Mouse (Mus musculus) left cerebral cortex, postnatal 14 days (tissue): ENCODE measurements around the gene Ank3. TPM values are rescaled to one million over a fixed set of nuclear protein-coding genes. Genes with fewer than 3 reads are reported as not detected.

Experiments
- DNase-seq, 2 experiments: peaks; one replicate each; pipeline ENCODE4 v3.0.0; 2021 to 2022; ENCODE audit warnings: low spot score in 2 of 2, mixed read lengths in 1 of 2
- intact Hi-C: fragments of 180-260 bp; cut with DNase I; formaldehyde crosslinking; loops from one replicate; pipeline ENCODE4 v1.15.1; 2025
- total RNA-seq, 2 experiments: library from RNA; stranded (reverse); gene quantifications; 2 replicates each; pipeline ENCODE4 v1.2.3; 2021

The Ank3 gene
- total RNA-seq, 2 experiments from 2014 or later = 533 to 540 TPM

- DNase-seq = no peak
- intact Hi-C loops = no loop called here
Observed at GRCm38 (mm10) chr10:69671505-69671904, 272.9 kb downstream of the Ank3 start.

DNA sequence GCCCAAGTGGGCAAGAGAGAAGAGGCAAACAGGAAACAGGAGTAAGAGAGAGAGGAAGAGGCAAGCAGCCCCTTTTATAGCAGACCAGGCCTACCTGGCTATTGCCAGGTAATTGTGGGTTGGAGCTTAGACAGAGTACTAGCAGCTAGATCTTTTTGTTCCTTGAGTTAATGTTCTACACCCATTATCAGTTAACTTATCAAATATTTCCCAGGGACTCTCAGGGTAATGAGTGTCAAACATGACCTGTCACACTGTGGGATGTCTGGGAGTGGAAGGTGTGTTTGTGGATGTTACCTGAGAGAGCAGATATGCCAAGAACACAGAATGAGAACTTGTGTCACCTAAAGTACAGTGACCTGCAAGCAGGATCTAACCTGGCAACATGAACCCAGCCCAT lies 274.0 kb downstream of the Ank3 start:
- no peak for DNase-seq
- intact Hi-C loops = no loop called here

DNA sequence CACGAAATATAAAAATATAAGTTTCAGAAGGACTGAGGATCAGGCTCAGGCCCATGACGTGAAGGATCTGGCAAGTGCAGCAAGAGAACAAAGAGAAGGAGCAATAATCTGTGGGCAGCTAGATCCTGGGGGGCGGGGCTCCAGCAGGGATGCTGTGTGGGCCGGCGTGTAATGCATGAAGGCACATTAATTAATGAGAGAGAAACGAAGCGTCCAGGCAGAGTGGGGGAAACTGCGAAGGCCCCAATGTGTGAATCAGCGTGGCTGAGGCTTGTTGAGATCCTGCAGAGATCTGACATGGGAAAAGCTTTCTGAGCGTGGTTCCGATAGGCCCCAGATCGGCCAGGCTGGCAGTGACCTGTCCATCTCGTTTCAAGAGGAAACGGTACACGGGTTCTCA lies 279.7 kb downstream of the Ank3 start:
- no peak for DNase-seq
- intact Hi-C loops = no loop called here

GRCm38 (mm10) chr10:69686336-69686735 lies 287.8 kb downstream of the Ank3 start:
- intact Hi-C loops = no loop called here
- no peak for DNase-seq

DNA sequence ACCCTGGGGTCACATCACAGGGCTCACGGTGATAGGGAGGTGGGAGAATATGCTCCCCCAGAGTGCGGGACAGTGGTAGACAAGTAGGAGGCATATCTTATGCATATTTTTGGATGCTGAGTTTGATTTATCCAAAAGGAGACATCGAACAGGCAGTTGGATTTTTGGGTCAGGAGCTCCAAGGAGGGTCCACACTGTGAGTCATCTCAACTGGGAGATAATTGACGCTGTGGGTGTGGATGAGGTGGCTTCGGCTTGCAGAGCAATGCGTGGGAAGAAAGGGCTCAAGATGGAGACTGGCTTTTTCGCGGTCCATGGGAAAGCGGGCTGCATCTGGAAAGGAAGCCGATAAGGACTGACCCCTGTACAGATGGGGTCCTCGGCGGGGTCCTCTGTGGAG lies 290.5 kb downstream of the Ank3 start:
- intact Hi-C loops = no loop called here
- DNase-seq = no peak

DNA sequence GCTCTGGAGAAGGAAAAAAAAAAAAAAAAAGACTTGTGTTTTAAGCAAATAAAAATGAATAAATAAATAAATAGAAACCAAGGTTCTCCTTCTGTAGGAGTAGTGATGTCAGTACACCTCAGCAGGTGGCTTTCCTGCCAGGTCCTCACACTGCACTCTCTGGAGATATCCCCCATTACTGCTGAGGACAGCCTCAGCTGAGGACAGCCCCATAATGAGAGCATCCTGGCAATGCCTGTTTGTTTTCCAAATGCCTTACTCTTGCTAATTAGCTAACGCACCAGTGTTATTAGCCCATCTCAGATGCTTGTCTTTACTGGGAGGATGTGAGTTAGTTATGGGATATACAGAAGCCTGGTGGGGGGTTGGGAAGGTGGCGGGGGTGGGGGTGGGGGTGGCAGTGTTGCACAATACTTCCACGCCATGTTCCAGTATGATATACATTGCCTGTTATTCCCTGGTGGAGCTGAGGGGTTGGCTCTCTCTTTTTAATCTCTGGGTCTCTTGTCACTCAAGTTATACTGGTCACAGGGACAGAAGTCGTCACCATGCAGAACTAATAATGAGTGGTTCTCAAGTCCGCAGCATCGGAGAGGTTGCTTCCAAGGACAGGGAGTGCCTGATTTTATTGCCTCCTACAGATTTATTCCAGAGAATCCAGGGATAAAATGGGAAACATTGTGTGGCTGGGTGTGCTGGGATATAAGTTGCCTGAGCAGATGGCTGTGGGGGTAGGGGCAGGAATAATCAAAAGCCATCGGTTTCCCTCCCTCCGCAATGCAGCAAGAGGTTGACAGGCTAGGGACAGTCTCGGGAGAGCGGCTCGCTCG lies 291.8 kb downstream of the Ank3 start:
- intact Hi-C loops = no loop called here
- DNase-seq = peak; percentile 69 to 72

DNA sequence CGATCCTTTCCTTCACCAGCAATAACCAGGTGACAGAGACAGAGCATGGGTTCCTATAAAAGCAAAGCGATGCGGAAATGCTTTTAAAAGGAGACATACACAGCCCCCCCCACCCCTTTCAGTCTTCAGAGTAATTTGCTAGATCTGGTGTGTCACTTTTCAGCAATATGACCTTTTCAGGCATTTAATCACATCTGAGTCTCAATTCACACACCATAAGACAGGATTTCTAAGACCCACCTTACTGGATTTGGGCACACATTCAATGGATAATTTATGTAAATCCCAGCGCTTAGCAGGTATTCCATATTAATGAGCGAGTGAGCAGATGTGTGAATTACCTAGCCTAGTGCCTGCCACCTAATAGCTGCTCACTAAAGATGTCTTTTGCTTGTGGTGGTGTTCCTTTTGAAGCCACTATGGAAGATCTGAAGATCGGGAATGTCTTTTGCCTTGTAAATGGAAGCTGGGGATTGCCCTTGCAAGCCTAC lies 292.4 kb downstream of the Ank3 start:
- intact Hi-C loops = no loop called here
- no peak for DNase-seq

DNA sequence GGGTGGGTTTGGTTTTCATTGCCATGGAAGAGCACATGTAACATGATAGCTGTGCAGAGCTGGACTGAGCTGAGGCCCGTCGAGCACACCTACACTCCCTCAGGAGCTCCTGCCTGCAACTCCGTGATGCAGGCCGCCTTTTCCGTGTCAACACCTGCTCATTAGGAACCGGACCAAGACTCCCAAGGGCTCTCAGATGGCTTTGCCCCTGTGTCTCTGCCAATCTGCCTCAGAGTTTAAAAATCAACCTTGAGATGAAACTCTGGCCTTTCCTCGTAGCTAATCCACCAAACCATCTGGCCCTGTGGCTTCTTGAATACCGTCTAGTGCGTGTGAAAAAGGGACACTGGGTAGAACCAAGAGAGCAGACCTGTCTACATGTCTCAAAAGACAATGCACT lies 297.4 kb downstream of the Ank3 start:
- no peak for DNase-seq
- intact Hi-C loops = no loop called here

DNA sequence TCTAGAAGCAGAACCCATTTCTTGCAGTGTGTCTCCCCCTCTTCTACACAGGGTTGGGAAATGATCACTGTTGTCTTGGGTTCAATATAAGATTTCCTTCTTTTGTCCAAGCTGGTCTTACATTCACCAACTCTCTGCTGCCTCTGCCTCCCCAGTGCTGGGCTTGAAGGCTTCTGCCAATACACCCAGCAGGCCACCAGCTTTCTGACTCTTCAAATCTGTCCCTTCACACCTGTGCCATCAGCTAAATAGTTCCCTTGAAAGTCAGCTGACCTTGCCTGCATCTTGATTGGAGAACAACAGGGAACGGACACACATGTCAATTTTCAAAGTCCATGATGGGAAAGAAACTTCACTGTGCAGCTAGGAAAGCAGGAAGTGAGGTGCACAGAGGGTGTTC lies 300.1 kb downstream of the Ank3 start:
- no peak for DNase-seq
- intact Hi-C loops = no loop called here

- no peak for DNase-seq
- intact Hi-C loops = no loop called here
Observed at GRCm38 (mm10) chr10:69701226-69701625, 302.7 kb downstream of the Ank3 start.

DNA sequence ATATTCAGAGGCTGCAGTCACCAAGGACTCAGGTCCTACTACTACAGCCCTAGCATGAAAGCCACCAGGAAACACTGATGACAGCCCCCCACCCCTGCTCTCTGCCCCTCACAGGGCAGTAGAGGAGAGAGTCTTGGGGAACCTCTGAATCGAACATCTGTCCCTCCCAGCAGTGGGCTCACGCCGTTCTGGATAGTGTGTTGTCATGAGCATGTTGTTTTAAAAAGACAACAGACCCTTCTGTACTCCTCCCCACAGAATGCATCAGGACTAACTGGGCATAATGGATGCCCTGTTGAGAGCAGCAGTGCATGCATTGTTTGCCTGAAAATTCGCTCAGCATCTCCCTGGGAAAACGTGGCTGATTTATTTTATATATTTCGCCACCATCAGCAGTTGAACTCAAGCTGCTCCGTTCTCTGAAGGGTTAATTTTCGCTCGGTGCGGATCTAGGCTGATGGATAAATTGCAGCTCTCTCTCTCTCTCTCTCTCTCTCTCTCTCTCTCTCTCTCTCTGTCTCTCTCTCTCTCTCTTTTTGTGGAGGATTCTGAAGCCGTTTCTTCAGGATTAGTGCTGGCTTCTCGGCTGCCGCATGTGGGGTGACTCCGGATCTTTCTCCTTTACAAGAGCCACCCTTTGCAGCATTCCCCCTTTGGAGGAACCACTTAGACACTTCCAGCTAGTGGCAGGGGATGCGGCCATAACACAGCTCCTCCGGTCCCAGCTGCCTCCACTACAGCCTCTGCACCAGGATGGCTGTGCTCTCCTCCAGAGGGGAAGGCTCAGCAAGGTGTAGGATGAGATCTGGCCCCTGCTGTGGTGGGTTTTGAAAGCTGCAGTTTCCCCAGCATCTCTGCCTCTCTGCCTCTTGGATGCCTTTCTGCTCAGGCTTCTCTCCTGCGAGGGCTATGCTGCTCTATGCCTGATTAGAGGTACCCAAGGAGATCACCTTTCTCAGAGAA lies 307.5 kb downstream of the Ank3 start:
- peak in 1 of 2 experiments; percentile 49 for DNase-seq
- intact Hi-C loops = no loop called here

DNA sequence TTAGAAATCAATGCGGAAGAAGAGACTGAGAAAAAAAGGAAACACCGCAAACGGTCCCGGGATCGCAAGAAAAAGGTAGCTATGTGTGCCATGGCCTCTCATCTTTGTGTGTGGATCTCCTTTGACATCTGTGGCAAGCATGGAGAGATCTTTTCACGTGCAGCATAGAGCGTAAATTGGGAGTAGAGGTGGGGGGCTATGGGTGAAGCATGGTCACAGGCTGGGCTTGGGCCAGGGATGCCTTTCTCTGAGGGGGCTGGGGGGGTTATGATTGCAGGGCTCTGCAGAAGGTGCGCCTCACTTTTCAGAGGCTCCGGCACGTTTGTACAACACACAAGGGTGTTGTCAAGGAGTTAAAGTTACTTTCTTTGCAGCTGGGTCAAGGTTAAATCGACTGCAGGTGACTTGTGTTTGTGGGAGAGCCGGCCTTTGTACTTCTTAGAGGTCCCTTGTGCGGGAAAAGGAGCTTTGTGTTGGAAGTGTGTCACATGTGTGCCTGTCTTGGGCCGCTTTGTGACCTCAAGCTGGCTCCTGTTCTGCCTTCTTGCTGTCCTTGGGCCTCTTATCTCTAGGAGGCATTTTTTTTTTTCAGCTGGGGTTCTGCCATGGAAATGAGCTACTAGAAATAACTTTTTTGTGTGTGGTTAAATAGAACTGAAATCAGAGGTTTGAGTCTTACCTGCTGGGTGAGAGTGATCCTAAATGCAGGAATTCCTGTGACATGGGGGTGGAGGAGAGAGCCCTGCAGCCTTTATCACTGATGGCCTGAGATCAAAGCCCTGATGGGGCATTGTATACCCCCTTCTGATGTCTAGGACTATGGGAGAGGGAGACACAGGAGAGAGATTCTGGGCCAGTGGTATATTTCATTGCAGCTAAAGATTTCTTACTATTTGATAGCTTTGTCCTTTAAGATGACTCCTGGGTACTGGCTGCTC lies 308.5 kb downstream of the Ank3 start:
- no peak for DNase-seq
- intact Hi-C loops = no loop called here

- intact Hi-C loops = no loop called here
Observed at GRCm38 (mm10) chr10:69707844-69708550, 309.4 kb downstream of the Ank3 start.

DNA sequence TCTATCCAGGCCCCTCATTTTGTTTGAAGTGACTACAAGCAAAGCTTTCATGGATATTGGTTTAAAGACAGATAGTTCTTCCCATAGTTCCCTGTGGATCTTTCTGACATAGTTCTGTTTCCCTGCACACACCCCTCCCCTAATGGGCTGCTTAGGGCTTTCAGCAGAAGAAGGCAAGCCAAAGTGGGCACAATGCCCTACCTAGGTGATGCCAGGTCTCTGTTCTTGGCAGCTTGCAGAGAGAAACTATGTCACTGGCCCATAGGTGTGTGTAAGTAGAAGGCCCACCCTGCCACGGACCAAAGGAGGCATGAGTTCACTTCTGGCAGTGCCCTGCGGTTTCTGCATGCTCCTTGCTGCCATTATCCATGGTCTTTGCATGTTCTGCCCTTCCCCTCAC lies 311.1 kb downstream of the Ank3 start:
- DNase-seq = no peak
- intact Hi-C loops = loop anchor here (5.0 kb wide), 1 partner anchor 38 kb away; no protein-coding TSS in a partner anchor

More at GRCm38 (mm10) chr10:69707844-69708550, 309.4 kb downstream of the Ank3 start:
- no peak for DNase-seq

DNA sequence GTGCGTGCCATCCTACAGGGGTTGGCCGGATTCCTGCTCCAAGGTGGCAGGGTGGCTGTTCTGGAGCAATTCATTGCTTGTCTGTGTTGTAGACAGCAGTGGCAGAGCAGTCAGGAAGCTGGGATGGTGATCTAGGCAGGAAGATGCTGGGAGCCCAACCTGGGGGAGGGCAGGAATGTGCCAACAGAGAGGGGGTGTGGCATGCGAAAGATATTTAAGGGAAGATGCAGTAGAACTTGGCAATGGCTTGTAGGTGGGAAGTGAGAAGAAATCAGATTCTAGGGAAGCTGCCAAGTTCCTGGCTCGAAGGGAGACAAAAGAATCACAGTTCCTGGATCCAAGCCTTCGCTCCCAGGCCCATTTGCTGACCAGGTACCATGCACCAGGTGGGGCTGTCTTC lies 312.2 kb downstream of the Ank3 start:
- DNase-seq = peak; percentile 79 to 92
- intact Hi-C loops = loop anchor here (5.0 kb wide), 1 partner anchor 36 kb away; no protein-coding TSS in a partner anchor

DNA sequence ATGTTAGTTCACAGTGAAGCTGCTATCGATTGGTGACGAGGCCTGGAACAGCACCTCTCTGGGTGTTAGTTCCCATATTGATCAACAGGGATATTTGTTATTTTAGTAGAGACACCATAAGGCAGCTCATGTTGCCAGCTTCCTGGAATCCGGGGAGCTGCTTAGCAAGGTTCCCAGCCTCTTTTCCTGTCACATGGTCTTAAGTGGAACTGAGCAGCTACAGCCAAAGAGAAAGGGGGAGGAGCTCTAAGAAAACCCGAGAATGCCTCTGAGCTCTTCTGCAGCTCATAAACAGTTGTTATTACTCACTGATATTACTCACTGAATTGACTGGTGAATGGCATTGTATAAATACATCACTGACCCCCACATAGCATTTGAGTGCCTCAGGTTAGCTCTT lies 318.3 kb downstream of the Ank3 start:
- intact Hi-C loops = no loop called here
- no peak for DNase-seq

DNA sequence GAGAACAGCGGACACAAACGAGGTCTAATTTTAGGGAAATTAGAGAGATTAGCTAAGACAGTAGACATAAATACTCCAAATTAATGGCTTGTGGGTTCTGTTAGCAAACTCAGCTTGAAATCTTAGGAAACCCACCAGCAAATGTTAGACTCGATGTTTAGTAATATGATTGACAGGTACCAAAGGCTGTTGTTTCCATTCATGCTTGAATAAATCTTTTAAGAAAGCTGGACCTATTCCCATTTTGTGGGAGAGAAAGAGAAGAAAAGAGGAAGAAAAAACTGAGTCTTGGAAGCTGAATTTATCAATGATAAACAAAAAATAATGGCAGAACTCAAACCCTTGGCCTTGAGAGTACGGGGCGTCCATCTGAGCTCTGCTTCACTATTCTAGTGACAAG lies 320.8 kb downstream of the Ank3 start:
- intact Hi-C loops = no loop called here
- DNase-seq = no peak

GRCm38 (mm10) chr10:69719901-69720415 lies 321.4 kb downstream of the Ank3 start:
- intact Hi-C loops = no loop called here
- no peak for DNase-seq
